Mouse (Mus musculus) stomach, postnatal 0 days (tissue): ENCODE data around the gene Ppp1r9a. TPM values are rescaled to one million over a fixed set of nuclear protein-coding genes. Genes with fewer than 3 reads are reported as not detected.

Source experiments
- ATAC-seq: fragments of 200-750 bp; cut with Nextera tagmentation; 2 replicates; pipeline ENCODE4 v1.8.0; 2017; ENCODE audit not compliant: low FRiP score, low TSS enrichment
- DNase-seq: peaks from one replicate; pipeline ENCODE4 v3.0.0-alpha.2; 2016; ENCODE audit warnings: low spot score
- H3K27ac ChIP-seq: fragments of 300-500 bp; sonication (generic); replicated peaks from 2 replicates; pipeline ENCODE4 v1.5.1; 2014; ENCODE audit warnings: mild to moderate bottlenecking, control low read depth
- H3K27me3 ChIP-seq: fragments of 300-500 bp; sonication (generic); 2 replicates; pipeline ENCODE4 v1.6.1; 2014; ENCODE audit warnings: low read length; ENCODE audit not compliant: control insufficient read depth, insufficient read depth
- H3K36me3 ChIP-seq: fragments of 300-500 bp; sonication (generic); 2 replicates; pipeline ENCODE4 v1.6.1; 2014; ENCODE audit warnings: low read length, mixed read lengths; ENCODE audit not compliant: control insufficient read depth, insufficient read depth
- H3K4me1 ChIP-seq: fragments of 300-500 bp; sonication (generic); replicated peaks from 2 replicates; pipeline ENCODE4 v1.6.1; 2014; ENCODE audit warnings: antibody characterized with exemption; ENCODE audit not compliant: control insufficient read depth, insufficient read depth
- H3K4me2 ChIP-seq: fragments of 300-500 bp; sonication (generic); replicated peaks from 2 replicates; pipeline ENCODE4 v1.6.1; 2014; ENCODE audit warnings: low read depth, mild to moderate bottlenecking, control low read depth, moderate library complexity
- H3K4me3 ChIP-seq: fragments of 300-500 bp; sonication (generic); 2 replicates; pipeline ENCODE4 v1.5.1; 2014; ENCODE audit warnings: low read depth, low read length, control low read depth
- H3K9ac ChIP-seq: fragments of 300-500 bp; sonication (generic); 2 replicates; pipeline ENCODE4 v1.6.1; 2014; ENCODE audit warnings: mild to moderate bottlenecking, low read length, control low read depth, mixed read lengths
- H3K9me3 ChIP-seq: fragments of 300-500 bp; sonication (generic); 2 replicates; pipeline ENCODE4 v1.6.1; 2016; ENCODE audit warnings: low read length; ENCODE audit not compliant: control insufficient read depth
- CTCF ChIP-seq: IDR thresholded peaks from 2 replicates; pipeline ENCODE4 v1.5.1; 2016; ENCODE audit warnings: antibody characterized with exemption, low read depth, mild to moderate bottlenecking, moderate library complexity
- EP300 ChIP-seq: optimal IDR thresholded peaks from 2 replicates; pipeline ENCODE3; 2016; ENCODE audit warnings: antibody characterized with exemption
- WGBS: fragments of 180-500 bp; shearing (Covaris S2); extraction: QIAGEN DNeasy Blood & Tissue Kit; methylation state at CpG from one replicate; pipeline ENCODE4 v1.1.7; 2014; 5-methylcytosine and 5-hydroxymethylcytosine counted together
- polyA plus RNA-seq: library from polyadenylated mRNA; unstranded; fragments of >200 nt; fragmentation: Nextera tagmentation; extraction: Ambion mirVana; gene quantifications from 2 replicates; pipeline ENCODE4 v1.2.1, GENCODE M21; 2015

The Ppp1r9a gene
- polyA plus RNA-seq, 1 experiment from 2014 or later = 3.1 TPM

GRCm38 (mm10) chr6:5020510-5020909, 117.8 kb downstream of the Ppp1r9a start:
- ATAC-seq = no peak
- H3K9me3 ChIP-seq = no peaks in the 10 kb centered on the region
- no peaks in the 10 kb centered on the region for H3K4me1 ChIP-seq
- H3K27ac ChIP-seq = no peak overlapping the region
- TF ChIP-seq EP300 (no peak), CTCF (no peak)
- H3K36me3 ChIP-seq = no peaks in the 10 kb centered on the region
- DNase-seq = no peak
- no peak overlapping the region for H3K4me3 ChIP-seq
- WGBS = 95% methylated on average over 1 of the region's 1 CpGs
- no peak overlapping the region for H3K9ac ChIP-seq
- no peak overlapping the region for H3K4me2 ChIP-seq
- no peaks in the 10 kb centered on the region for H3K27me3 ChIP-seq

- DNase-seq (no peak), ATAC-seq (no peak)
- Histone ChIP-seq H3K27ac (no peak overlapping the region), H3K9me3 (no peaks in the 10 kb centered on the region), H3K27me3 (no peaks in the 10 kb centered on the region), H3K4me2 (no peak overlapping the region), H3K9ac (no peak overlapping the region), H3K36me3 (no peaks in the 10 kb centered on the region), H3K4me1 (no peaks in the 10 kb centered on the region), H3K4me3 (no peak overlapping the region)
- 80% methylated on average over 5 of the region's 5 CpGs for WGBS
- no peak for TF ChIP-seq CTCF
- TF ChIP-seq EP300 = no peak
These were observed 120.0 kb downstream of the Ppp1r9a start for GRCm38 (mm10) chr6:5022677-5023076.

- Histone ChIP-seq H3K27me3 (no peaks in the 10 kb centered on the region), H3K9ac (no peak overlapping the region), H3K36me3 (no peaks in the 10 kb centered on the region), H3K9me3 (no peaks in the 10 kb centered on the region), H3K4me1 (no peaks in the 10 kb centered on the region), H3K27ac (no peak overlapping the region), H3K4me3 (no peak overlapping the region), H3K4me2 (no peak overlapping the region)
- no peak for ATAC-seq
- no peak for TF ChIP-seq CTCF
- no peak for TF ChIP-seq EP300
- WGBS = 69% methylated on average over 7 of the region's 7 CpGs
- no peak for DNase-seq
These were observed 122.2 kb downstream of the Ppp1r9a start for GRCm38 (mm10) chr6:5024893-5025292.

- no peak for TF ChIP-seq EP300
- no peak for TF ChIP-seq CTCF
- H3K4me2 ChIP-seq = no peak overlapping the region
- no peak overlapping the region for H3K27ac ChIP-seq
- ATAC-seq (no peak), DNase-seq (no peak)
- H3K4me3 ChIP-seq = no peak overlapping the region
- no peaks in the 10 kb centered on the region for H3K36me3 ChIP-seq
- H3K9ac ChIP-seq = no peak overlapping the region
- no peaks in the 10 kb centered on the region for H3K27me3 ChIP-seq
- no peaks in the 10 kb centered on the region for H3K4me1 ChIP-seq
- H3K9me3 ChIP-seq = no peaks in the 10 kb centered on the region
- WGBS = 82% methylated on average over 3 of the region's 3 CpGs
These were observed 124.1 kb downstream of the Ppp1r9a start for GRCm38 (mm10) chr6:5026772-5027171.

GRCm38 (mm10) chr6:5027213-5027612, 124.5 kb downstream of the Ppp1r9a start:
- WGBS = 95% methylated on average over 2 of the region's 2 CpGs
- H3K9me3 ChIP-seq = no peaks in the 10 kb centered on the region
- DNase-seq = no peak
- no peak for ATAC-seq
- no peak for TF ChIP-seq EP300
- TF ChIP-seq CTCF = no peak
- H3K4me3 ChIP-seq = no peak overlapping the region
- H3K4me1 ChIP-seq = no peaks in the 10 kb centered on the region
- no peak overlapping the region for H3K4me2 ChIP-seq
- no peak overlapping the region for H3K9ac ChIP-seq
- H3K27me3 ChIP-seq = no peaks in the 10 kb centered on the region
- H3K27ac ChIP-seq = no peak overlapping the region
- H3K36me3 ChIP-seq = no peaks in the 10 kb centered on the region

- DNase-seq = no peak
- 51% methylated on average over 5 of the region's 5 CpGs for WGBS
These were observed 125.1 kb downstream of the Ppp1r9a start for GRCm38 (mm10) chr6:5027801-5028200.

More at GRCm38 (mm10) chr6:5027801-5028200, 125.1 kb downstream of the Ppp1r9a start:
- no peak overlapping the region for H3K4me2 ChIP-seq
- no peak overlapping the region for H3K9ac ChIP-seq
- no peak overlapping the region for H3K4me3 ChIP-seq
- TF ChIP-seq EP300 (no peak), CTCF (no peak)
- no peak for ATAC-seq
- no peak overlapping the region for H3K27ac ChIP-seq
- H3K4me1 ChIP-seq = no peaks in the 10 kb centered on the region
- no peaks in the 10 kb centered on the region for H3K27me3 ChIP-seq
- no peaks in the 10 kb centered on the region for H3K9me3 ChIP-seq
- no peaks in the 10 kb centered on the region for H3K36me3 ChIP-seq
